Mouse (Mus musculus) gastrocnemius, adult 2 months (tissue): ENCODE measurements at regions not wholly inside any gene's neighbourhood (a gene's known extent, or its start where the extent isn't known, plus 50 kb on each side); places are given as distances from the start of the nearest gene placed in this dataset.

Experiments used
- DNase-seq: peaks from one replicate; pipeline ENCODE4 v3.0.0; 2022
- H3K27ac ChIP-seq: fragments of 200-600 bp; 2 replicates; pipeline ENCODE4 v1.8.1; 2022; ENCODE audit warnings: mild to moderate bottlenecking
- H3K4me3 ChIP-seq: fragments of 200-600 bp; 2 replicates; pipeline ENCODE4 v1.8.1; 2022; ENCODE audit warnings: mild to moderate bottlenecking, moderate library complexity
- CTCF ChIP-seq: fragments of 200-600 bp; IDR thresholded peaks from 2 replicates; pipeline ENCODE4 v1.8.1; 2022; ENCODE audit warnings: antibody characterized with exemption, mild to moderate bottlenecking, moderate library complexity
- intact Hi-C: fragments of 180-260 bp; cut with DNase I; formaldehyde crosslinking; loops from one replicate; pipeline ENCODE4 v1.15.1; 2025

- Histone ChIP-seq H3K27ac (no peak overlapping the region), H3K4me3 (no peak overlapping the region)
- TF ChIP-seq CTCF = no peak
- no peak for DNase-seq
- intact Hi-C loops = no loop called here
Observed at GRCm38 (mm10) chr19:18329421-18329820, 302.2 kb downstream of the Ostf1 start.

- no peak for DNase-seq
- intact Hi-C loops = no loop called here
- H3K27ac ChIP-seq = no peak overlapping the region
- no peak for TF ChIP-seq CTCF
- no peak overlapping the region for H3K4me3 ChIP-seq
Observed at GRCm38 (mm10) chr19:18318391-18318944, 313.2 kb downstream of the Ostf1 start.

- no peak overlapping the region for H3K27ac ChIP-seq
- intact Hi-C loops = no loop called here
- no peak for TF ChIP-seq CTCF
- DNase-seq = no peak
- no peak overlapping the region for H3K4me3 ChIP-seq
Observed at GRCm38 (mm10) chr19:18273415-18273814, 358.2 kb downstream of the Ostf1 start.

DNA sequence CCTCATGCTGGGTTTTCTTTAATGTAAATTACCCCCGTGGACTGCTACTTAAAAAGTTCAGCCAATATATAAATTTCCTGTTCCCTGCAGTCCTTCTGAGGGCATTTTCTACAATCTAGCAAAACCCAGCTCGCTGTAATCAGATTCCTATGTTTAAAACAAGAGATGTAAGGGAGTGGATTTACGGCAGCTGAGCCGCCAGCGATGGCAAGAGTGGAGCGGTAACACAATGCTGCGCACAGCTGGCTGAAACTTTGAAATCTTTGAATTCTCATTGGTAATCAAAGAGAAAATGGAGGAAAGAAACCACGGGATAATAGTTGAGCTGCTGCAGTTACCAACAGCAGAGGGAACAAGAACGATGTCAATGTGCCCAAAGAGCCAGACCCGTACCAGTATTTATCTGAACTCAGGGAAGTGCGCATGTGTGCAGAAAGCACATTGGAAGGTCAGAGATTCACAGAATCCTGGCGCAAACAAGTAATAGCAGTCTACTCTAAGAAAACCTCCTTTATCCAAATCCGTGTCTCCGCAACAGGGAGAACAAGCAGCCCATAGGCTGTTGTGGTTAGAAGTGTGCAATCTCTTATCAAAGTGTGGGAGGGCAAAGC is 376.4 kb downstream of the Ostf1 start:
- Histone ChIP-seq H3K27ac (no peak overlapping the region), H3K4me3 (no peak overlapping the region)
- no peak for TF ChIP-seq CTCF
- no peak for DNase-seq
- intact Hi-C loops = no loop called here

DNA sequence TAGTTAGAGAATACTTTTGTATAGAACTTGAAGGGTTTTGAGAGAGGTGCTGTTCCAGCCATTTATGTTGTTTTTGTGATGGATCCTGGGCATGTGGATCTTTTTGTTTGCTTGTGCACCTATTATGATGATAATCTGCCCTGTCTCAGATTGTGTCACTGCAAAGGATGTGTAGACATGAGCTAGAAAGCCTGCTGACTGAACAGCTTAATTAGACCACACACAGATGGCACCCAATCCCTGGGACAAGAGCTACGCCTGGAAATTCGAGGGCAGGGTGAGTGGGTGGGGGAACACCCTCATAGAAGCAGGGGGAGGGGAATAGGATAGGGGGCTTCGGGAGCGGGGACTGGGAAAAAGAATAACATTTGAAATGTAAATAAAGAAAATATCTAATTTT is 378.3 kb downstream of the Ostf1 start:
- intact Hi-C loops = no loop called here
- Histone ChIP-seq H3K27ac (no peak overlapping the region), H3K4me3 (no peak overlapping the region)
- no peak for DNase-seq
- no peak for TF ChIP-seq CTCF
